Mouse (Mus musculus) liver, postnatal 0 days (tissue): ENCODE data around the gene Supt5.

ENCODE experiments used
- CTCF ChIP-seq: sonication (generic); IDR thresholded peaks from 2 replicates; pipeline ENCODE4 v1.5.1; 2016; ENCODE audit warnings: antibody characterized with exemption, low read depth
- EP300 ChIP-seq: IDR thresholded peaks from 2 replicates; pipeline ENCODE4 v1.6.1; 2016; ENCODE audit warnings: antibody characterized with exemption, low read depth, mild to moderate bottlenecking

DNA sequence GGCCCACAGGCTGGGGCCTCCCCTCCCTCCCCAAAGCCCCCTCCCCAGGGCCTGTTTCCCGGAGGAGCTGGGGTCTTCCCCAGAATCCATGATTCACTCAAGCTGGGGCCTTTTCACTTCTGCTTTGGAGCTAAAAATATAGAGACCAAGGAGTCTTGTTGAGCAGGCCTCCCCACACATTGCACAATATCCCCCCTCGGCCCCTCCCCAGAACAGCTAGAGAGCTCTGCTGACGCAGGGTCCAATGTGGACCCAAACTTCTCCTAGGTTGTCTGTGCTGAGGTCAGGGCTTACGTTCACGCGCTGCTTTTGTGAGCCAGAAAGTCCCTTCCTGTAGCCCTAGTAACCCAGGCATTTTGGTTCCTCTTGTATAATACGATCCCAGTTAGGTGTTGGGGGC lies 47.5 kb upstream of the Supt5 start:
- TF ChIP-seq CTCF (no peak), EP300 (no peak; the same call in 1 of the 2 replicates)
